Comparison of ENCODE assay signal across 8 mouse cellular contexts in the genomic region with DNA sequence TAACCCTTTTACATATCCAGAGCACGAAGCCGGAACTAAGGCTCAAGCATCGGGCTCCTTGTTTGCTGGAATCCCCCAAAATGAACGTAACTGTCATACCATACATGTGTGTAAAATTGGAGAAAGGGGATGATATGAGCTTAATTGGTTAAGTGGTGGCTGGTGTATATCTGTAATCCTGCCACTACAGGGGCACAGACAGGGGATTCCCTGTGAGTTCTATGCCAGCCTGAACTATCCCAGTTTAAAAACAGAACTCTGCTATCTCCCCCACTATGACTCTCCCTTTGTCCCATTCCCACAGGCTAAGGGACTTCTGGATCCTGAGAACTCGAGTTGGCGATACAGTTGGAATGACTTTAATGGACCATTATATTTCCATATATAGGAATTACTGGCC.
A peak's percentile ranks its signal among the peaks of the same experiment; 100 is the strongest.
DNase-seq lines count a peak whose midpoint lies in the region; ATAC-seq and TF ChIP-seq lines count a peak whose summit lies in the region.

No protein-coding gene starts in this region.

- ATAC-seq in heart, embryonic 12.5 days (ENCODE audit: insufficient number of reproducible peaks, low FRiP score): no peak
- ATAC-seq in forebrain, embryonic 15.5 days (replicated peaks): peak; percentile 51
- ATAC-seq in liver, embryonic 16.5 days (ENCODE audit: low read depth): no peak
- no peak for ATAC-seq in monocyte, adult 5-6 weeks (replicated peaks; ENCODE audit: insufficient number of reproducible peaks, low FRiP score, low TSS enrichment, poor library complexity, severe bottlenecking)

- no peak for DNase-seq in heart, postnatal 25 days (ENCODE audit: low spot score)
- no peak for DNase-seq in right cerebral cortex, postnatal 14 days
- DNase-seq in right cerebral cortex, postnatal 4 days: no peak

- H3K9ac ChIP-seq in heart, embryonic 12.5 days: 0 out of 2 replicates have a peak overlapping the region, but pooled peaks have one; percentile 40
- peak overlapping the region; percentile 41; the same call in 1 of the 2 replicates for H3K9ac ChIP-seq in forebrain, embryonic 15.5 days (replicated peaks)
- no peak overlapping the region for H3K9ac ChIP-seq in liver, embryonic 16.5 days (ENCODE audit: low read depth, low read length)

- intact Hi-C loops in heart, postnatal 25 days (cut with DNase I): no loop called here

- no peaks in the 10 kb centered on the region for H3K4me1 ChIP-seq in heart, embryonic 12.5 days (replicated peaks)
- peaks cover 34% of the 10 kb centered on the region for H3K4me1 ChIP-seq in E14TG2a.4 (replicated peaks; ENCODE audit: low read depth, low read length)
- 0 out of 2 replicates have a peak, but pooled peaks cover 3% of the 10 kb centered on the region for H3K4me1 ChIP-seq in forebrain, embryonic 15.5 days
- no peaks in the 10 kb centered on the region for H3K4me1 ChIP-seq in liver, embryonic 16.5 days (ENCODE audit: control insufficient read depth, low read depth, low read length)

- no peaks in the 10 kb centered on the region for H3K9me3 ChIP-seq in heart, embryonic 12.5 days (replicated peaks)
- no peaks in the 10 kb centered on the region for H3K9me3 ChIP-seq in E14TG2a.4 (ENCODE audit: low read length)
- no peaks in the 10 kb centered on the region for H3K9me3 ChIP-seq in forebrain, embryonic 15.5 days
- H3K9me3 ChIP-seq in liver, embryonic 16.5 days (replicated peaks; ENCODE audit: control insufficient read depth, low read length): no peaks in the 10 kb centered on the region

- H3K36me3 ChIP-seq in heart, embryonic 12.5 days: no peaks in the 10 kb centered on the region
- no peaks in the 10 kb centered on the region for H3K36me3 ChIP-seq in E14TG2a.4 (ENCODE audit: insufficient read depth, low read length)
- H3K36me3 ChIP-seq in forebrain, embryonic 15.5 days: no peaks in the 10 kb centered on the region
- no peaks in the 10 kb centered on the region for H3K36me3 ChIP-seq in liver, embryonic 16.5 days (ENCODE audit: control insufficient read depth, insufficient read depth)

- H3K27me3 ChIP-seq in heart, embryonic 12.5 days (replicated peaks): peaks cover 17% of the 10 kb centered on the region; the same call in 1 of the 2 replicates
- H3K27me3 ChIP-seq in E14TG2a.4 (ENCODE audit: insufficient read depth, low read length): no peaks in the 10 kb centered on the region
- H3K27me3 ChIP-seq in forebrain, embryonic 15.5 days: no peaks in the 10 kb centered on the region
- no peaks in the 10 kb centered on the region for H3K27me3 ChIP-seq in liver, embryonic 16.5 days (ENCODE audit: control insufficient read depth, insufficient read depth, low read depth, low read length)

- peak overlapping the region; percentile 28 for H3K4me3 ChIP-seq in heart, embryonic 12.5 days
- H3K4me3 ChIP-seq in E14TG2a.4 (replicated peaks; ENCODE audit: low read length): peak overlapping the region; percentile 23; the same call in 1 of the 2 replicates
- H3K4me3 ChIP-seq in forebrain, embryonic 15.5 days: peak overlapping the region; percentile 33
- H3K4me3 ChIP-seq in liver, embryonic 16.5 days (ENCODE audit: low read depth, low read length): peak overlapping the region; percentile 18

- H3K27ac ChIP-seq in heart, embryonic 12.5 days (ENCODE audit: poor library complexity, severe bottlenecking): no peak overlapping the region
- peak overlapping the region; percentile 81 for H3K27ac ChIP-seq in forebrain, embryonic 15.5 days (replicated peaks)
- no peak overlapping the region for H3K27ac ChIP-seq in liver, embryonic 16.5 days (ENCODE audit: low read length)

- H3K4me2 ChIP-seq in heart, embryonic 12.5 days: peak overlapping the region; percentile 57
- H3K4me2 ChIP-seq in forebrain, embryonic 15.5 days (replicated peaks): peak overlapping the region; percentile 43
- H3K4me2 ChIP-seq in liver, embryonic 16.5 days (ENCODE audit: low read depth, low read length): peak overlapping the region; percentile 48; the same call in 1 of the 2 replicates

- TF ChIP-seq CTCF in E14TG2a.4 (conservative IDR thresholded peaks at IDR 0.05; ENCODE audit: low read length): no peak

- 32% methylated on average over 6 of the region's 6 CpGs for WGBS in heart, embryonic 12.5 days
- 22% methylated on average over 6 of the region's 6 CpGs for WGBS in forebrain, embryonic 15.5 days
- WGBS in liver, embryonic 16.5 days (ENCODE audit: insufficient replicate concordance): 31% methylated on average over 6 of the region's 6 CpGs
